Mouse (Mus musculus) layer of hippocampus, adult 9-11 months (tissue): ENCODE data around the gene Atp8a2.
A peak's percentile ranks its signal among the peaks of the same experiment; 100 is the strongest.

Experiments used
- DNase-seq: peaks from one replicate; pipeline ENCODE4 v3.0.0; 2022

Gene Atp8a2

DNA sequence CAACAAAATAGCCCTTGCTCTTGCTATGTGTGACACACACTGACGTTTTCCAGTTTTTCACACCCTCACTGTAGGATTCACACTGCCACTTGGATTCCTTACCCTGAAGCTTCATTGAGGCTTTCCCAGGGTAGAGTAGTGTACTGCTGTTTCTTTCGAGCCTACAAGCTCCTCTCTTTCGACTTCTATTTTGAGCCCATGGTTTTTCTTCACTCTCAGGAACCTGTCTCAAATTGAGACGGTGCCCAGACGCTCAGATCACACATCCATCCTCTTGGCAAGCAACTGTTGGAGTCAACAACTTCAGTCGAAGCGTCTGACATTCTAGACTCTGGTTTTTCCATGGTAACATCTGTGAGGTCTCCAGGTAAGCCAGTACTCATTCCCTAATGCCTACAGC, at the start of gene Atp8a2:
TSS of gene Atp8a2 (minus strand) at position 296 of the 400 bp plus-strand sequence.
- DNase-seq, result no peak

GRCm38 (mm10) chr14:60238551-60238950, 41.6 kb upstream of the Atp8a2 start:
- no peak for DNase-seq

- peak; percentile 73 for DNase-seq
Observed at GRCm38 (mm10) chr14:60219886-60220285, 22.9 kb upstream of the Atp8a2 start.

DNA sequence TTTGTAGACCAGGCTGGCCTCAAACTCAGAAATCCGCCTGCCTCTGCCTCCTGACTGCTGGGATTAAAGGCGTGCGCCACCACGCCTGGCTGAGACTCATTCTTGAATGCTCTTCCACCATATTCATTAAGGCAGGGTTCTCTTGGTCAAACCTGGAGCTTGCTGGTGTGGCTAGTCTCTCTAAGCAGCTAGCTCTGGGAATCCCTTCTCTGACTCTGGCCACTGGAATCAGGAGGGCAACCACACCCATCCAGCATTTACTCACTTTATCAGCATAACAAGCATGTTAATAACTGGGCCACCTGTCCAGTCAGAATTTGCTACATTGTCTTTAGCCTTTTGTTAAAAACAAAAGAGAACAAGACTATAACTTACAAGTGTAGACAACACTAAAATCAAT, 20.6 kb upstream of the Atp8a2 start:
- no peak for DNase-seq

DNA sequence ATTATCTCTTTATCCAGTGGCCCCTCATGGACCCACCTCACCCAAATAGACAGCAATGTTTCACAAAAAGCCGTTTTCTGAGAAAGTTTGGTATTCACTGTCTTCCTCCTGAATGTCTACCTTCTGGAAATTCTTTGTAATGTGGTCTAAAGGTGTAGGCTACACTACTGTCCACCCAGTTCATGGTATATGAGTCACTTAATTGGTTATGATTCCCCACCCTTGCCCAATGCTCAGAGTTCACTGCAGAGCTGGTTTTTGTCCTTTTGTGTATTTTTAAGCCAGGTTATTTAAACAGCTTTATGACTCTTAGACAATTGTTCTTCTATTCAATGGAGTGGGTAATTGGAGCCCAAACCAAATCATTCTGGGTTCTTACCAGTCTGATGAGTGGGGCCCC, 19.1 kb upstream of the Atp8a2 start:
- DNase-seq, result no peak

GRCm38 (mm10) chr14:60215000-60215399, 18.0 kb upstream of the Atp8a2 start:
- no peak for DNase-seq

GRCm38 (mm10) chr14:60214040-60214439, 17.1 kb upstream of the Atp8a2 start:
- DNase-seq, result no peak

DNA sequence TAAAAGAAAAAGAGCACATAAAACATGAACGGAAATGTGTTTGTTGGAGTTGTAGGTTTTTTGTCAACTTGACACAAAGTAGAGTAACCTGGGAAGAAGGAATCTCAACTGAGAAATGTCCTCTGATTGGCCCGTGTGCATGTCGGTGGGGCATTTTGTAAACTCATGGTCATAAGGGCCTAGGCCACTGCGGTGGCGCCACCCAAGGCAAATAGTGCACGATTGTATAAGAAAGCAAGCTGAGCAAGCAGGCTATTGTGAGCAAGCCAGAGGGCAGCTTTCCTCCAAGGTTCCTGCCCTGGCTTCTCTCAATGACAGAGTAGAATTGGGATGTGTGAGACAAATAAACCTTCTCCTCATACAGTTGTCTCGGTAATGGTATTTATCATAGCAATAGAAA, 12.2 kb upstream of the Atp8a2 start:
- DNase-seq, result no peak

- DNase-seq, result no peak
Observed at GRCm38 (mm10) chr14:60204993-60205392, 8.0 kb upstream of the Atp8a2 start.

- DNase-seq, result no peak
Observed at GRCm38 (mm10) chr14:60195999-60196398, 980 bp downstream of the Atp8a2 start.

GRCm38 (mm10) chr14:60194606-60195005, 2.4 kb downstream of the Atp8a2 start:
- no peak for DNase-seq

DNA sequence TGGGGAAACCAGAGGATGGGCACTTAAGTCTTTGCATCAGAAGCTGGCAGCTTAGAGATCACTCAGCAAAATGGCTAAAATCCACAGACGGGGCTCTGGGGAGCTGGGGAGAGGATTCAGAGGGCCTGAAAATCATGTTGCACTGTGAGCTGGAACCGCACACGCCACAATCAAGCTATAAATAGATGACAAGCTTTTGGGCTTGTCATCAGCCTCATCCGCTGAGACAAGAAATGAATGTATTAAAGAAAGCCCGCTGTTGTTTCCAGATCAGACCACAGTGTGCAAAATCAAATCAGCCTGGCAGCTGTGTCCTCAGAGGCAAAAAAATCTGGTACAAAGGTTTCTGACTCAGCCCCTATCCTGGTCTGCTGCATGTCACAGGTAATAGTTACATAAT, 7.2 kb downstream of the Atp8a2 start:
- no peak for DNase-seq

GRCm38 (mm10) chr14:60188201-60188825, 8.7 kb downstream of the Atp8a2 start:
- DNase-seq, result peak; percentile 17

DNA sequence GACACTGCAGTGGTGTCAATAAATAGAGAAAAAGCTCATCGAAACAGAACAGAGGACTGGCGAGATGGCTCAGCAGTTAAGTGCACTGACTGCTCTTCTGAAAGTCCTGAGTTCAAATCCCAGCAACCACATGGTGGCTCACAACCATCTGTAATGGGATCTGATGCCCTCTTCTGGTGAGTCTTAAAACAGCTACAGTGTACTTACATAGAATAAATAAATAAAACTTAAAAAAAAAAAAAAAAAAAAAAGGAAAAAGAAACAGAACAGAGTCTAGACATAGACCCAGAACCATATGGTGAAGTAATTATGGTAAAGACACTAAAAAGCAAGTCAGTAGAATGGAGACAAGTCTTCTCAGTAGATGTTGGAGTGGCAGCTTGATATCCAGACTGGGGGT, 15.7 kb downstream of the Atp8a2 start:
- no peak for DNase-seq

GRCm38 (mm10) chr14:60178571-60178955, 18.4 kb downstream of the Atp8a2 start:
- no peak for DNase-seq

- DNase-seq, result peak; percentile 38
Observed at GRCm38 (mm10) chr14:60177614-60178570, 19.1 kb downstream of the Atp8a2 start.

DNA sequence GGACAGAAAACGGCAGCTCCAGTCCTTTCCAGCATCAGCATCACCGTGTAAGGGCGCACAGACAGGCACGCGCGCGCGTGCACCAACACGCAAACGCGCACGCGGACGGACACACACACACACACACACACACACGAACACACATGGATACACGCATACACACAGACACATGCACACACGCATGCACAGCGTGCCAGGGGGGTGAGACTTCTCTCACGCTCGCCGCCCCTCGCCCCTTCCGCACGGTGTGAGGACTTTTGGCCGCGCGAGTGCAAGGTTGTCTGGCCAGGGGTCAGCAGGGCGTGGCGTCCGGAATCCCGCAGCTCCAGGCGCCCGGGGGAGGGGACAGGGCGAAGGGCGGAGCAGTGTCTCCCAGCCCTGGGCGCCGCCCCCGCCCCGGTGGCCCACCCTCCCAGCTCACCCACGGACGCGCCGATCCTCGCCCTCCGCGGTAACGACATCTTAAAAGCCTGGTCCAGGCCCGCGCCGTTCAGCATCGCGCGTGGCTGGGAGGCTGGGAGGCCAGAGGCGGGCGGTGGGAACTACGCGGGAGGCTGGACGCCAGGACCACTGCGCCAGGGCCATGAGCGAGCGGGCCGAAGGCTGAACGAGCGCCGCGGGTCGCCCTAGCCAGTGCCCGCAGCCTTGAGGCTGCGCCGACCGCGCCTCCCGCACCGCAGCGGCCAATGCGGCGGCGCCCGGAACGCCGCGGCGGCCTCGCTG, 19.9 kb downstream of the Atp8a2 start:
- peak; percentile 76 for DNase-seq

GRCm38 (mm10) chr14:60176469-60176890, 20.5 kb downstream of the Atp8a2 start:
- DNase-seq, result no peak

GRCm38 (mm10) chr14:60172286-60173055, 24.5 kb downstream of the Atp8a2 start:
- DNase-seq, result no peak

DNA sequence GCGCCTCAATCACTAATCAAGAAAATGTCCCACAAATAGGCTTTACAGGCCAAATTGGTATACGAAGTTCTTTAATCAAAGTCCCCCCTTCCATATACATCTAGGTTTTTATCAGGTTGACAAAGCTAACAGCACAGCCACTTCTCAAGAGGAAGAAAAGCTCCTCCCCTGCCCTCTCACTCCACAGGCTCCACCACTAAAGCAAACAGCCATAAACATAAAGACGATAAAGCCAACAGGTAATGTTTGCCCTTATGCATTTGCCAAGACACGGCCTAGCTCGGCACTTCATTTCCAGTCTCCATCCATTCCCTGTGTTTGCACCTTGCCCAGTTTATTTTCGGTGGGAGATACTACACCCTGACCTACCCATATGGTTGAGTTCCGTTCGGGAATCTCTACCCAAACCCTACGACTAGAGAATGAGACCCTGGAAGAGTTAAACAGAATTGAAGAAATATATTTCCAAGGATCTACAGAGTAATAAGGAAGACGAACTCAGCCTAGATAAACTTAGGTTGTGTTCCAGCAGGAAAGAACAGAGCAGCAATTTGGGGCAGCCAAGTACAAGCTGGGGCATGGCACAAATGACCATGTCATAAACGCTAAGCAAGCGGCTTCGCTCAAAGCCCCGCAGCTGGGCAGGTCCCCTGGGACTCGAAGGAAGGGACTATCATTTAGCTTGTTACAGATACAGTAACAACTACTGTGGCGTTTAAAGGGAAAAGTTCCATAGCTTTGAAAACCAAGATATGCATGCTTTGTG, 26.0 kb downstream of the Atp8a2 start:
- no peak for DNase-seq

GRCm38 (mm10) chr14:60163367-60163766, 33.6 kb downstream of the Atp8a2 start:
- DNase-seq, result no peak

DNA sequence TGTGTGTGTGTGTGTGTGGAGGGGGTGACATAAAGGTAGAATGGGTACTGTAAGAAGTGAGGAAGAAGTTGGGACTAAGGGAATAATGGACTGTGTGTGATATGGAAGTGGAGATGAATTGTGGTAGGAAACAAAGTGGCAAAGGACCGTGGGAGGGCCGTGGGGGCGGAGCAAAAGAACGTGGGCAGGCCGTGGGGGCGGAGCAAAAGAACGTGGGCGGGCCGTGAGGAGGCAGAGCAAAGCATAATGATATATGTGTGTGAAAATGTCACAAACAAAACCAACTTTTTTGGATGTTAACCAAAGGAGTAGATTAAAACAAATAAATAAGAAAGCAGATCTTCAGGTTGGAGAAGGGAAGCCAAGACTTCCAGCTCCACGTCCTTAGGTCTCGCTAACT, 44.6 kb downstream of the Atp8a2 start:
- DNase-seq, result no peak
